Mouse (Mus musculus) WW6 (cell line): ENCODE measurements around the gene Ak5.
"Not testable (repeated sequence)": the region's sequence is repeated elsewhere in the genome, so short reads cannot be mapped to it uniquely, and the experiment has no call there.

Experiments used
- DNase-seq: peaks from one replicate; pipeline ENCODE4 v3.0.0-alpha.2; 2013; ENCODE audit warnings: low read depth, low spot score

The Ak5 gene

DNA sequence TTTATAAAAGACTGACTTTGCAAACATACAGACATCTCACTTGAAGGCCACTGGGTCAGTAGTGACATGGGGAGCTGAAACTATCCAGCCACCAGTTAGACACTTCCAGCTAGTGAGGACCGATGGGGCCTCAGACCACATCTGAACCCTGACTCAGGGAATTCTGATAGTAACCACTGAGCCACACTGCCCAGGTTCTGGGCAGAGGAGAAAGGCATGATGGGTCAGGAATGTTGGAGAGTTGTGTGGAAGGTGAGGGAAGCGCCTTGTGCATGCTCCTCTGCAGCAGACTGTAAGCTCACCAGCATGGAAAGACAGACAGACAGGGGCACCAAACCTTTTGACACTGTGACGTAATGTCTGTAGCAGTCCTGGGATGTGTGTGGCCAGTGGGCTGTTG is 192.3 kb downstream of the Ak5 start:
- DNase-seq, result no peak

DNA sequence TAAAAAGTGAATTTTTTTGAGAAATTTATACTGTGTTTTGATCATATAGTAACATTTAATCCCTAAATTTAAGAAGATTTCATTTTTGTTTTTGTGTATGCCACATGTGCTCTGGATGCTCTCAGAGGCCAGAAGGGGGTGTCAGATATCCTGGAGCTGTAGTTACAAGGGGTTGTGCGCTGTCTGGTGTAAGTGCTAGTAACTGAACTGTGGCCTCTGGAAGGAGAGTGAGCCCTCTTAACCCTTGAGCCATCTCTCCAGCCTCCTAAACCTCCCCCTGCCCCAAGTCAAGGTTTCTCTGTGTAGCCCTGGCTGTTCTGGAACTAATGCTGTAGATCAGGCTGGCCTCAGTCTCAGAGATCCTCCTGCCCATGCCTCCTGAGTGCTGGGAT is 192.9 kb downstream of the Ak5 start:
- no peak for DNase-seq

DNA sequence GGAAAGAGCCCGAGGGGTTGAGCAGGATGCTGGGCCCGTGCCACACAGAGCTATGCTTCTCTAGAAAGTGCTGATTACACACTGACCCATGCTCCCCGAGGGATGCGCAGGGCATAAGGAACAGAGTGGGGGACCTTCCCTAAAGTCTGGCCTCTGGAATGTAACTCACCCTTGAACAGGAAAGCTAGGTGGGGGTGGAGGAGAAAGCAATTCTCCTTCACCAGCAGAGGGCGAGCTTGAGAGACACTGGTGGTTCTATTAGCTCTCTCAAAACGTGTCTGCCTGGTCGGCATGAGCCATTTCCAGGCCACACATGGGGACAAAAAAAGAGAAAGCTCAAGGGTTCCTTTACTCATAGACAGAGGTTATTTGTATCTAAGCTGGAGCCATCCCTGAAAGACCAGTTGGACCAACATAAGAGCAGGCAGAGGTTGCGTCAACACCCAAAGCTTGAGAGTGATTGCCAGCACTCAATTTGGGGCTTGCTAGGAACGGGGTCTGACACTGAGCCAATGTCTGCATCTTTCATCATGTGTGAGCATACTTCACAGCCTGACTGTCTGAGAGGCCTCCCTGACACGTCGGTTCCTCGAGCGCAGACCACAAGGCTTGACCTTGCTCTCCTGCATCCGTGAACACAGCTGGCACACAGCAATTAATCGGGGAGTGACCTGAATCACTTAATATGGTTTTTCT is 193.4 kb downstream of the Ak5 start:
- DNase-seq, result peak; percentile 48

DNA sequence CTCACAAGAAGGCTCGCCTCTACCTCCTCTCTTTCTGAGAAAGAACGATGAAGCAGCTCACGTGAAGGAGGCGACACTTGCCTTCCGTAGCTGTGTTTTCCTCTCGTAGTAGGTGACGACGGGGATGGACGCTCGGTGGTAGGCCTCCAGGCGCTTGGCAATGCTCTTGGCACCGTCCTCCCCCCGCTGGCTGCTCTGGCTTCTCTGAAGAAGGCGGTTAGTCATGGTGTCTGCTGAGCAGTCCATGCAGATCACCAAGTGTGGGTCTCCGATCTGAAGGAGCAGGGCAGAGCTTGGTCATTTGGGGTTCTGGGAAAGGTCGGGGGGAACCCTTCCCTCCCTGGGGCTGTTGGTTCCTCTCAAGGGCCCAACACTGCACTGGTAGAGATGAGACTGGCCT is 195.5 kb downstream of the Ak5 start:
- no peak for DNase-seq

DNA sequence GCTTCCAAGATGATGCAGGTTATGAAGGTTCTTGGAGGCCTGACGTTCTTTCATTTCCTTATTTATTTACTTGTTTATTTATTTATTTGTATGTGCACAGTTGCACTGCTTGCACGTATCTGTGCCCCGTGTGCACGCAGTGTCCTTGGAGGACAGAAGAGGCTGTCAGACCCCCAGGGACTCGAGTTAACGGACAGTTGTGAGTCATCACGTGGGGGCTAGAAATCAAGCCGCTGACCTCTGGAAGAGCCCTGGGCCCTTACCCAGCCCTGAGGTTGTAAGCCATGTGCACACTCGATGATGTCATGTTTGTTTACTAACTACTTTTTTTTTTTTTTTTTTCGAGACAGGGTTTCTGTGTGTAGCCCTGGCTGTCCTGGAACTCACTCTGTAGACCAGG is 197.8 kb downstream of the Ak5 start:
- no peak for DNase-seq

GRCm38 (mm10) chr3:152469423-152470200 is 198.5 kb downstream of the Ak5 start:
- DNase-seq, result no peak

GRCm38 (mm10) chr3:152468569-152469041 is 199.6 kb downstream of the Ak5 start:
- DNase-seq, result no peak

- no peak for DNase-seq
These were observed 200.1 kb downstream of the Ak5 start for GRCm38 (mm10) chr3:152468032-152468431.

DNA sequence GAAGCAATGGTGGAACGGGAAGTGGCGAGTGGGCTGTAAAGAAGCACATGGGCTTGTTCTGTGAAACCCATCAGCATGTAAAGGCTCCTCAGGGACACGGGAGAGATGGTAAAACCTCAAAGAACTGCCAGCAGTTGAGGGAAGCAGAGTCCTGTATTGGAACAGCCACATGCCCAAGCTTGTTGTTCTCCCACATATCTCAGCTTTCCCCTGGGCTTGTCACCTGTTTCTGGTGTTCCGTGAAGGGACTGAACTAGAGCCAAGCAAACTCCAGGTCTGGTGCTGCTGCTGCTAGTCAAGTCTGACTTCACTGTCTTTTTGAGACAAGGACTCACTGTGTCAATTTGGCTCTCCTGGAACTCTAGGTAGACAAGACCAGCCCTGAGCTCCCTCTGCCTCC is 200.8 kb downstream of the Ak5 start:
- no peak for DNase-seq

DNA sequence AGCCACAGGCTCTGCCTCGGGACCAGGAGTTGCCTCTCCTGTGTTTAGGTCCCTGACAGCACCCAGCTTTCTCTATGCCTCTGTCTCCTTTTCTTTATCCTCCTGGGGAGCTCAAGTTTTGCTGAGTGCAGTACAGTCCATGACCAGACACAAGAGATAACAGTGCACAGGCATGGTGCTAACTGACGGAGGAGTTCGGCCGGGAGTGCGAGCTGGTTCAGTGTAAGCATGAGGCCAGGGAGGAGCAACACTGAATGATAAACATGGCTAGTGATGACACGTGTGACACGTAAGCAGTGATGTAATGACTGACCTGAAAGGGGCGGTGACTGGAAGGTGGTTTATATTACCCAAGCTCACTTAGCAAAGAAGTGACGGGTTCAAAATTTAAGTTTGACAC is 201.3 kb downstream of the Ak5 start:
- no peak for DNase-seq

GRCm38 (mm10) chr3:152465338-152465737 is 202.8 kb downstream of the Ak5 start:
- no peak for DNase-seq

DNA sequence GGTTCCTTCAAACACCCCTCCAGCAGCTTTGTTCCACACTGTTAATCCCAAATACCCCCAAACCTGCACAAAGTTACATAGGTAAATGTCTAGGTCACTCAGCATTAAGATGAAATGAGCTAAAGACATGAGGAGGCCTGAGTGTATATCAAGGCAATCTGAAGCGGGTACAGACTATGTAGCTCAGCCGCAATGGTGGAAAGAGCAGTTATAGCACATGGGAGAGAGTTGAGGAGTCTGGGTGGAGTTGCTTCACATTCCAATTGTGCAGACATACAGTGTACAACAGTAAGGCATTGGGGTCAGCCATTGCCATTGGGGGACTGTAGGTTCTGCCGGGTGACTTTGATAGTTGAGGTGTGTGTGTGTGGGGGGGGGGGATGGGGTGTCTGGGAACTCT is 203.7 kb downstream of the Ak5 start:
- no peak for DNase-seq

- DNase-seq, result no peak
These were observed 205.3 kb downstream of the Ak5 start for GRCm38 (mm10) chr3:152462900-152463299.

- DNase-seq, result no peak
These were observed 206.1 kb downstream of the Ak5 start for GRCm38 (mm10) chr3:152462038-152462547.

DNA sequence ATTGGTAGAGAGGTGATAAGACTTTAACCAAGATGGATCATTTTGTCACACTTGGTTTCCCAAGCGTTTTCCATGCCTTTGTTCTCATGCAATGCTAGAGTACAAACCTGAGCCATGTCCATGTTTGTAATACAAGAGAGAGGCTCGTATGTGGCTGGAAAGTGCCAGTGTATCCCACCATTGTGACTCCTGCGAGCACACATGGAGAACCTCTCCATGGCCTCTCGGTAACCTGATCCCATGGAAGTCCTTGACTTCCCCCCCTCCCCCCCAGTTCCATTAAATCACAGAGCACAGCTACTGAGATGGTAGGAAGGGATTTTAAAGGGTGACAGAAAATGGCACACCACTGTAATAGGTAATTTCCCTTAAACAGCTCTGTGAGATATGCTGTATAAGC is 207.4 kb downstream of the Ak5 start:
- no peak for DNase-seq

DNA sequence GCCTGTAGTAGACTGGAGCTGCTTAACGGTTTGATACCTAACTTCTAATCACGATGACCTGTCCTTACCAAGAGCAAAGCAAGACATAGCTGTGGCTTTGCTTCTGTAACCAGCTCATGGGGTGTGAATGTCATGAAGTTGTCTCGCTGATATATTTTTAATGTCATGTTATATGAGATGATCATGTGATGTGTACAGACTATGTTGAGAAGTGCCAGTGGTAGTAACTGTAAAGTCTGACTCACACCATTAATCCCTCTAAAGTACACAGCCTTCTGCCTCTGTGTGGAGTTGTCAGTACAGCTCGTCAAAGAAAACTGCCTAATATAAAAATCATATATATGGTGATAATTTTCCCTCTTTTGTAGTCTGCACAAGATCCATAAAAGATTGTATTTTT is 209.3 kb downstream of the Ak5 start:
- DNase-seq, result not testable (repeated sequence)

GRCm38 (mm10) chr3:152457308-152458035 is 210.7 kb downstream of the Ak5 start:
- DNase-seq, result no peak

- no peak for DNase-seq
These were observed 215.0 kb downstream of the Ak5 start for GRCm38 (mm10) chr3:152453163-152453562.

- no peak for DNase-seq
These were observed 221.2 kb downstream of the Ak5 start for GRCm38 (mm10) chr3:152446966-152447365.

- no peak for DNase-seq
These were observed 224.0 kb downstream of the Ak5 start for GRCm38 (mm10) chr3:152444114-152444513.

DNA sequence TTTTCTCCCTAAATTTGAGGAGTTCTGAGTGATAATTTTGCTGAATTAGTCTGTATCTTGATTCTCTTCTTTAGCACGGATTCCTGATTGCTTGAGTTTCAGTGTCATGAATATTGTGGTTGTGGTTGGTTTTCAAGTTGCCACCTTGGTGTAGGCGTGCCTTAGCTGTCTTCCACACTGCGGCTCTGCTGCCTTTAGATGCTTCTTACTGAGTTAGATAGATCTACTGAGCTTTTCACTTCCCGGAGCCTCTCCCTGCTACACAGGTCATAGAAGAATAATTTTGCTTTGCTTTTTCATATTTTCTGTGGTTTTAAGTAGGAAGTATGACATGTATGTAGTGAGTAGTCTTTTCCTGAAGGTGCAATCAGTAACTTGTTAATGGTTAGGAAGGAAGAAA is 225.4 kb downstream of the Ak5 start:
- DNase-seq, result no peak

DNA sequence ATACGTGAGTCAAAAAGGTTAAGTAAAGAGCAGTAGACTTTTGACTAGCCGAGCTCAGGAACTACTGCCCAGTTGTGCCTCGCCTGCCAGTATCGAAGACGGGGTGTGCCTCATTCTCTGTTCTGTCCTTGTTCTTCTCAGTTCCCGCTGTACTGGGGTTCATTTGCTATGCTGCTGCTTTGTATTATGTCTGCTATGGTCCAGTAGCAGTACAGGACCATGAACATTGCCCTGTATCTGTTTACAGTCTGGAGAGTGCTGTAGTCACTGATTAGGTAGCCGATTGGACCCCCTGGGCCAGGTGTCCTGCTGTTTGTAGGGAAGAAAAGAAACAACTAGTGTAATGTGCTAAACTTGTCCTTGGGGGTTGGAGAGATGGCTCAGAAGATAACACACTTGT is 230.1 kb downstream of the Ak5 start:
- no peak for DNase-seq
